Mouse (Mus musculus): Measurements from ENCODE around the gene Stpg3. TPM values are rescaled to one million over a fixed set of nuclear protein-coding genes. Genes with fewer than 3 reads are reported as not detected.
A peak's percentile ranks its signal among the peaks of the same experiment; 100 is the strongest.

Gene Stpg3
- polyA plus RNA-seq, 1 experiment from 2014 or later: not detected

DNA sequence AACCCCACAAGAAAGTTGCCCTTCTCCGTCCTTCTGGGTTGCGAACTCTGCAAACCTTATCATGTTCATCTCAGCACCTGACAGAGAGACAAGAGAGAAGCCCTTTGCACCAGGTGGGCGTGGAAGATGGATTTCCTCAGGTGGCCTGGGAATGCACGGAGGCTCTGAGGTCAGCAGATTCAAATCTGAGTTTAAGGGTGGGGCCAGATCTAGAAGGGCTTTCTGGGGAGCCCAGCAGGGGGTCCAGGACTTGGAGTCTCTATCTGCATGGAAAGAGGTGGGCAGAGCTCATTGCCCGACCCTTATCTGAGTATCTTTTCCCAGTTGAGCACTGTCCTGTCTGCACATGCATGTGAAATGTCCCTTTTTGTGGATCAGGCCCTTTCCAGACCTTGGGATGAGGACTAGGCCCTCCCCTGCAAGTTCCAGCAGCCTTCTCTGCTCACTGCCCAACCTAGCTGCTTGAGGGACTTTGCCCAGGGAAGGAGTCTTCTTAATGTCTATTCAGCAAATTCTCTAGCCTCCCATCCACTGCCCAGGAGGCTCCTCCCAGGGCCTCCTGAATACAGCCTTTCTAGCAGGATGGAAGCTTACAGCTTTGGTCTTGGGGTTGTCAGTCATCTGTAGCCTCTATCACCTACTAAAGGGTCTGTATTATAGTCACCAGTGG is 20.2 kb upstream of the Stpg3 start:
- Histone ChIP-seq H3K4me2 (replicated peaks) (no peak overlapping the region), H3K27ac (replicated peaks) (no peak overlapping the region), H3K36me3 (no peaks in the 10 kb centered on the region), H3K9me3 (no peaks in the 10 kb centered on the region), H3K4me1 (no peaks in the 10 kb centered on the region), H3K27me3 (peaks cover 21% of the 10 kb centered on the region), H3K9ac (replicated peaks) (no peak overlapping the region), H3K4me3 (no peak overlapping the region)
- WGBS: 71% methylated on average over 5 of the region's 5 CpGs
- no peak for ATAC-seq (ENCODE audit: low FRiP score, low read depth)

- Histone ChIP-seq H3K9me3 (no peaks in the 10 kb centered on the region), H3K36me3 (no peaks in the 10 kb centered on the region), H3K9ac (replicated peaks) (no peak within 1 kb of the TSS), H3K4me3 (no peak within 1 kb of the TSS), H3K27me3 (peaks cover 24% of the 10 kb centered on the region), H3K27ac (replicated peaks) (no peak within 1 kb of the TSS), H3K4me1 (no peaks in the 10 kb centered on the region), H3K4me2 (replicated peaks) (no peak within 1 kb of the TSS)
- no peak for ATAC-seq (ENCODE audit: low FRiP score, low read depth)
- WGBS: 84% methylated on average over 3 of the region's 3 CpGs
These were observed 19.6 kb upstream of the Stpg3 start, which contains the start of gene Slc34a3 for GRCm38 (mm10) chr2:25234050-25234449. Gene Slc34a3 (minus strand): TSS chr2:25234364.

GRCm38 (mm10) chr2:25233421-25233820 is 19.0 kb upstream of the Stpg3 start:
- H3K4me3 ChIP-seq: no peak overlapping the region
- H3K9ac ChIP-seq (replicated peaks): no peak overlapping the region
- no peak overlapping the region for H3K4me2 ChIP-seq (replicated peaks)
- no peak overlapping the region for H3K27ac ChIP-seq (replicated peaks)
- peaks cover 21% of the 10 kb centered on the region for H3K27me3 ChIP-seq
- WGBS: 77% methylated on average over 4 of the region's 4 CpGs
- no peaks in the 10 kb centered on the region for H3K36me3 ChIP-seq
- peaks cover 4% of the 10 kb centered on the region; the same call in 1 of the 2 replicates for H3K4me1 ChIP-seq
- no peaks in the 10 kb centered on the region for H3K9me3 ChIP-seq
- ATAC-seq (ENCODE audit: low FRiP score, low read depth): no peak

DNA sequence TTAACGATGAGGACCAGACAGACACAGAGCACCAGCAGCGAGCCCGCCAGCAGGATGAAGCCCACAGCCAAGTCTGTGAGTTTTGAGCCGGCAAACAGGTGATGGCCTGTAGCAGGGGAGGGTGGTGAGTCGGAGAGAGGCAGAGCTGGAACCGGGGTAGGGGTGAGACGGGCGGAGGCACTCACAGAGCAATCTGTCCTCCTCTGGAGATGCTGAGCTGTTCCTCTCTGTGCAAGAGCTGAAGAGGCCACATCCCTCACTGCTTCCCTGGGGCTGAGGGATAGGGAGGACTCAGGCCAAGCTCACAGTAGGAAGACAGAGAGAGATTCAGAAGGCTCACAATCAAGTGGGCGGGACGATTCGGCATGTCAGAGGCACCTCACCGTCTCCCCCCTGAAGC is 16.6 kb upstream of the Stpg3 start:
- WGBS: 50% methylated on average over 12 of the region's 12 CpGs
- H3K27ac ChIP-seq (replicated peaks): no peak overlapping the region
- no peak overlapping the region for H3K4me3 ChIP-seq
- no peaks in the 10 kb centered on the region for H3K36me3 ChIP-seq
- no peak overlapping the region for H3K9ac ChIP-seq (replicated peaks)
- peaks cover 21% of the 10 kb centered on the region for H3K27me3 ChIP-seq
- peaks cover 4% of the 10 kb centered on the region; the same call in 1 of the 2 replicates for H3K4me1 ChIP-seq
- H3K9me3 ChIP-seq: no peaks in the 10 kb centered on the region
- no peak for ATAC-seq (ENCODE audit: low FRiP score, low read depth)
- no peak overlapping the region for H3K4me2 ChIP-seq (replicated peaks)

DNA sequence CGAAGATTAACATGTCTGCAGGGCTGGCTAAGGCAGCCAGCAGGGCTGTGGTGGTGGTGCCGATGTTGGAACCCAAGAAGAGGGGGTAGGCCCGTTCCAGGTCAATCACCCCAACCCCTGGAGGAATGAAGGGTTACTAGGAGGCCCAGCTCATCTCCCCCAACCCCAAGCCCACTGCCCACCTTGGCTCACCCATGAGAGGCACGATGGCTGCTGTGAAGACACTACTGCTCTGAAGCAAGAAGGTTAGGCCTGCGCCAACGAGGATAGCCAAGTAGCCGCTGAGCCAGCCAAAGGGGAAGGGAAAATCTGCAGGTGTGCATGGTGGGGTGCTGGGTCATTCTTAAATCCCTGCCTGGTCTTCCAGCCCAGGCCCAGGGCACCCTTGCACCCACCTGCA is 16.1 kb upstream of the Stpg3 start:
- Histone ChIP-seq H3K4me1 (peaks cover 7% of the 10 kb centered on the region), H3K36me3 (no peaks in the 10 kb centered on the region), H3K4me3 (no peak overlapping the region), H3K9ac (replicated peaks) (no peak overlapping the region), H3K4me2 (replicated peaks) (no peak overlapping the region), H3K27ac (replicated peaks) (no peak overlapping the region), H3K27me3 (peaks cover 21% of the 10 kb centered on the region), H3K9me3 (no peaks in the 10 kb centered on the region)
- 85% methylated on average over 7 of the region's 7 CpGs for WGBS
- ATAC-seq (ENCODE audit: low FRiP score, low read depth): no peak

DNA sequence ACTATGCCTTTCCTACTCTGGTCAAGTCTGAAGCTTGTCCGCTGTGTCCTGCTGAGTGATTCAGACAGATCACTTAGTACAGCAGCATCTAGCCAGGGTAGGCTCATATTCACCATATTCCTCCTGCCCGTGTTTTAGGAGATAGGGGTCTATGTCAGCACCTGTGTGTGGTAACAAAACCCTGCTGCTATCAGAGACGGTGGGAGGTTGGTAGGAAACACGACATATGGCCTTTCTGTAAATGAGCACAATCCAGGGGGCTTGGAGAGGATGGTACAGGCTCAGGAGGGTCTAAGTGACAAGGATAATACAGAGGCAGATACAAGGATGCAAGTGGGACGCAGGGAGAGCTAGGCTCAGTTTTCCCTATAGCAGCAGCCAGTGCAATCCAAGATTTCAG is 15.1 kb upstream of the Stpg3 start:
- 88% methylated on average over 5 of the region's 5 CpGs for WGBS
- Histone ChIP-seq H3K27me3 (peaks cover 21% of the 10 kb centered on the region), H3K27ac (replicated peaks) (no peak overlapping the region), H3K4me1 (peaks cover 11% of the 10 kb centered on the region), H3K9ac (replicated peaks) (no peak overlapping the region), H3K4me3 (no peak overlapping the region), H3K4me2 (replicated peaks) (no peak overlapping the region), H3K9me3 (no peaks in the 10 kb centered on the region), H3K36me3 (no peaks in the 10 kb centered on the region)
- ATAC-seq (ENCODE audit: low FRiP score, low read depth): no peak

DNA sequence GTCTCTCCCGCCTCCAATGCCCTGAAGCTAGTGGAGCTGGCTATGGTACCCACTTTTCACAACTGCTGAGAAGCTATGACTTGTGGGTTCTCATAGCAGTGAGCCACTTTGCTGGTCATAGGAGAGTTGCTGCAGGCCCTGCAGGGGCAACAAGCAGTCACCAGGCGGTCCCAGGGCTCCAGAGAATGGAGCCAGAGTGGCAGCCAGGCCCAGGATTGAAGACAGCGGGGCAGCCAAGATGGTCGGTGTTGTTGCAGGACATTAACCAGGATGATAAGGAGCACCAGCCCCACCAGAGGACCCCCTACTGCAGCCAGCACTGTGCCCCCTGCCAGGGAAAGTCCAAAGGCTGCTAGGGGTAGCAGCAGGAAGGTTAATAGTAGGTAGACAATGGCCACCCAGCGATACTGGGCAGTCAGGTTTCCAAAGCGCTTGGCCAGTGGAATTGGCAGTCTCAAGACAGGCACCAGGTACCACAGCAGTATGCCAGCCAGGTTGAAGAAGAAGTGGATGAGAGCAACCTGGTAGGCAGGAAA is 14.6 kb upstream of the Stpg3 start:
- Histone ChIP-seq H3K4me2 (replicated peaks) (peak overlapping the region; percentile 34; the same call in 1 of the 2 replicates), H3K4me1 (peaks cover 11% of the 10 kb centered on the region), H3K9ac (replicated peaks) (no peak overlapping the region), H3K36me3 (no peaks in the 10 kb centered on the region), H3K27me3 (peaks cover 21% of the 10 kb centered on the region), H3K9me3 (no peaks in the 10 kb centered on the region), H3K27ac (replicated peaks) (0 out of 2 replicates have a peak overlapping the region, but pooled peaks have one; percentile 44), H3K4me3 (no peak overlapping the region)
- ATAC-seq (ENCODE audit: low FRiP score, low read depth): no peak
- WGBS: 70% methylated on average over 6 of the region's 6 CpGs

GRCm38 (mm10) chr2:25228431-25228889 is 14.0 kb upstream of the Stpg3 start:
- Histone ChIP-seq H3K4me1 (peaks cover 15% of the 10 kb centered on the region), H3K9me3 (no peaks in the 10 kb centered on the region), H3K27ac (replicated peaks) (peak overlapping the region; percentile 44; the same call in 1 of the 2 replicates), H3K9ac (replicated peaks) (no peak overlapping the region), H3K36me3 (no peaks in the 10 kb centered on the region), H3K4me2 (replicated peaks) (peak overlapping the region; percentile 34), H3K4me3 (peak overlapping the region; percentile 6; the same call in 1 of the 2 replicates), H3K27me3 (peaks cover 21% of the 10 kb centered on the region)
- no peak for ATAC-seq (ENCODE audit: low FRiP score, low read depth)
- WGBS: 0% methylated on average over 7 of the region's 7 CpGs

GRCm38 (mm10) chr2:25227406-25227805 is 13.0 kb upstream of the Stpg3 start:
- Histone ChIP-seq H3K9me3 (no peaks in the 10 kb centered on the region), H3K27ac (replicated peaks) (no peak overlapping the region), H3K36me3 (no peaks in the 10 kb centered on the region), H3K4me3 (no peak overlapping the region), H3K4me2 (replicated peaks) (no peak overlapping the region), H3K9ac (replicated peaks) (no peak overlapping the region), H3K4me1 (peaks cover 22% of the 10 kb centered on the region), H3K27me3 (peaks cover 20% of the 10 kb centered on the region)
- ATAC-seq (ENCODE audit: low FRiP score, low read depth): no peak
- 88% methylated on average over 4 of the region's 4 CpGs for WGBS

GRCm38 (mm10) chr2:25226864-25227263 is 12.4 kb upstream of the Stpg3 start:
- 86% methylated on average over 5 of the region's 5 CpGs for WGBS
- Histone ChIP-seq H3K9ac (replicated peaks) (no peak overlapping the region), H3K27ac (replicated peaks) (no peak overlapping the region)

DNA sequence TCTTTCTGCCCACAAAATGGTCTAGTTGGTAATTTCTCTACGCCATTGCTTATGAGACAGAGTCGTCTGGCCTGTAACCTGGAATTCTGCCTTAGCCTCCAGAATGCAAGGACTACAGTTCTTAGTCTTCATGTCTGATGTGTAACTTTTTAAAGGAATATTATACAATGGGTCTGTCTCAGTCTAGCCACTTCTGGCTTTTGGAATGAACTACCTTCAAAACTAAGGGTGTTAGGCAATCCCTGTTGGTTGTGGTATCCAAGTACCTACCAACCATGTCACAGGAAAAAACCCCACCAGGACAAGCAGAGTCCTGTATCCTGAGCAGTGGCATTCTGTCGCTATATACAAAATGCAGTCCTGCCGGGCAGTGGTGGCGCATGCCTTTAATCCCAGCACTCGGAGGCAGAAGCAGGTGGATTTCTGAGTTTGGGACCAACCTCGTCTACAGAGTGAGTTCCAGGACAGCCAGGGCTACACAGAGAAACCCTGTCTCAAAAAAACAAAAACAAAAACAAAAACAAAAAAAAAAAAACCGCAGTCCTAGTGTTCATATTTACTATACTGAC is 11.5 kb upstream of the Stpg3 start:
- 74% methylated on average over 8 of the region's 8 CpGs for WGBS
- H3K4me2 ChIP-seq (replicated peaks): peak overlapping the region; percentile 52
- H3K9ac ChIP-seq (replicated peaks): peak overlapping the region; percentile 60; the same call in 1 of the 2 replicates

More at GRCm38 (mm10) chr2:25226864-25227263, 12.4 kb upstream of the Stpg3 start:
- Histone ChIP-seq H3K4me1 (peaks cover 22% of the 10 kb centered on the region), H3K4me2 (replicated peaks) (no peak overlapping the region), H3K4me3 (no peak overlapping the region), H3K9me3 (no peaks in the 10 kb centered on the region), H3K36me3 (peaks cover 2% of the 10 kb centered on the region), H3K27me3 (peaks cover 18% of the 10 kb centered on the region)
- no peak for ATAC-seq (ENCODE audit: low FRiP score, low read depth)

More for the DNA sequence above, 11.5 kb upstream of the Stpg3 start:
- ATAC-seq (ENCODE audit: low FRiP score, low read depth): no peak
- H3K9me3 ChIP-seq: no peaks in the 10 kb centered on the region
- peaks cover 22% of the 10 kb centered on the region for H3K4me1 ChIP-seq
- peaks cover 18% of the 10 kb centered on the region for H3K27me3 ChIP-seq
- peaks cover 12% of the 10 kb centered on the region for H3K36me3 ChIP-seq
- peak overlapping the region; percentile 72 for H3K4me3 ChIP-seq
- peak overlapping the region; percentile 97 for H3K27ac ChIP-seq (replicated peaks)
